Mouse (Mus musculus): ENCODE data around the gene Prickle4.
A peak's percentile ranks its signal among the peaks of the same experiment; 100 is the strongest.
"Not testable (repeated sequence)": the region's sequence is repeated elsewhere in the genome, so short reads cannot be mapped to it uniquely, and the experiment has no call there.

Gene Prickle4

GRCm38 (mm10) chr17:47669166-47669565 is 25.4 kb downstream of the Prickle4 start:
- no peak for DNase-seq (ENCODE audit: low spot score)

DNA sequence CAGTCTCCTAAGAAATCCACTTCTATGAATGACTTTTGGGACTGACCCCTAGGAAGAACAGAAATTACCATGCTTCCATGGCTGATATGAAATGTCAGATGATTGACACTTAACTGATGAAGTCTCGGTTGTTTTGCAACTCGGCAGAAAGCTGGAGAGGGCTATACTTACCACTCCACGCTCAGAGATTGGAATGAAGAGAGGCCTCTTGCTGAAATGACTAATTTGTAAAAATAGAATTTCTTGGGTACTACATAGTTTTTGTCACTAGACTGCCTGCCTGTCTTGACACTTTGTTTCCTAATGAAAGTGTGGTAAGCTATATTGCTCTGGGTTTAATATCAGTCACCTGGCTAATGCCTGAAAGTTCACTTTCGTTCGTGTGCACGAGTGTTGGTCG is 30.1 kb downstream of the Prickle4 start:
- DNase-seq (ENCODE audit: low spot score): no peak

DNA sequence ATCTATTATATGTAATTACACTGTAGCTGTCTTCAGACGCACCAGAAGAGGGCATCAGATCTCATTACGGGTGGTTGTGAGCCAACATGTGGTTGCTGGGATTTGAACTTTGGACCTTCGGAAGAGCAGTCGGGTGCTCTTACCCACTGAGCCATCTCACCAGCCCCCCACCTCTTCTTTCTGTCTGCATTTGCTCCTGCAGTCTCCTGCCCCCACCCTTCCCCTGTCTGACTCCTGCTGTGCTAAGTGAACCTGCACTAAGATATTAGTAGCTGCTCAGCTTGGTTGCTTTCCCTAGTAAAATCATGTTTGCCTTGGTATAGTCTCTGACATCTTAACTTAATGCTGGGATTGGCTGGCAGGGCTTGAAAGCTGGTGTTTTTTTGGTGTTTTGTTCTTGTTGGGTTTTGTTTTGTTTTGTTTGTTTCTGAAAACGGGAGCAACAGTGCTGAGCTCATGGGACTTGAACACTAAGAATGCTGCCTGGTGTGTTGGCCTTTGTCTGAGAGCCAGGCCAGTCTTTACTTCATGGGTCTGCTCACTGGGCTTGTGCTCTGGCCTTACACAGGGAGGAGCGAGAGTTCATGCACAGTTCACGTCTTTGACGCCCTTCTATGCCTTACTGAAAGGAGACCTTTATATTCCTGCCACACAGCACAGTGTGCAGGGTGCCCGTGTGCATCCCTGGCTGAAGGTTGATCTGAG is 31.4 kb downstream of the Prickle4 start:
- no peak for DNase-seq (ENCODE audit: low spot score)

DNA sequence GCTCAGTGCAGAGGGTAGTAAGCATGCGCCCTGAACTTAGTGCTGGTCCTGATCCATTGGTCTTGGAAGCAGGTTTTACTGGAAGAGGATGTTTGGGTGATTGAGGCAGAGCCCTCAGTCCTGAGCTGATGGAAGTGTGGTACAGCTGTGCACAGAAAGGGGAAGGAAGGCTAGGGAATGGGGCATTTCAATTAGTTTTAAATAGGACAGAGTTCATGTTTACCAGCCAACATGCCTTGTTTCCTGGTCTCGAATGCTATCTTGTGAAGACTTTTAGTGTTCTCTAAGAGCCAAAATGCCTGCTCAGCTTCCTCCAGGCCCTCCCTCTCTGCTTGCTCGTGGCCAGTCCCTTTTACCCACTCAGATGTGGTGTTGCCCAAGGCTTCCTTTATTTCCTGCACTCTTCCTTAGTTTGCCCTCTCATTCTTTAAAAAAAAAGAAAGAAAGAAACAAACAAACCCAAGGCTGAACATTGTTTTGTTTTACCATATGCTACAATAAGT is 35.7 kb downstream of the Prickle4 start:
- DNase-seq (ENCODE audit: low spot score): no peak

DNA sequence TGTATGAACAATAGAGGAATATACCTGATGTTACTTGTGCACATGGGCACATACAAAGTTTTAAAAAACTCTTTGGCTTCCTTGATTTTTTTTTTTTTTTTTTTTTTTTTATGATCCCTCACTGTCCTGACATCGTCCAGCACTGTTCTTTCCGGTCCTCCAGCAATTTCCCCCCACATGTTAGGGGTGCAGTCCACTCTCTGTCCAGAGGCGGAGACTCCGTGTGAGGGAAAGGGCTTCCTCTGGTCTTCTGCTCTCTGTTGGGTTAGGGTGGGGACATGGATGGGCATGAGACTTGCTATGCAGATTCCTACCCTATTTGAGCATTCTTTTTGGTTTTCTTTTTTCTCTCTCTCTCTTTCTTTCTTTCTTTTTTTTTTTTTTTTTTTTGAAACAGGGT is 36.6 kb downstream of the Prickle4 start:
- DNase-seq (ENCODE audit: low spot score): no peak

- no peak for DNase-seq (ENCODE audit: low spot score)
Observed at GRCm38 (mm10) chr17:47655697-47656096, 38.8 kb downstream of the Prickle4 start.

GRCm38 (mm10) chr17:47654346-47654745 is 40.2 kb downstream of the Prickle4 start:
- not testable (repeated sequence) for DNase-seq (ENCODE audit: low spot score)

- DNase-seq (ENCODE audit: low spot score): no peak
Observed at GRCm38 (mm10) chr17:47651953-47652352, 42.6 kb downstream of the Prickle4 start.

DNA sequence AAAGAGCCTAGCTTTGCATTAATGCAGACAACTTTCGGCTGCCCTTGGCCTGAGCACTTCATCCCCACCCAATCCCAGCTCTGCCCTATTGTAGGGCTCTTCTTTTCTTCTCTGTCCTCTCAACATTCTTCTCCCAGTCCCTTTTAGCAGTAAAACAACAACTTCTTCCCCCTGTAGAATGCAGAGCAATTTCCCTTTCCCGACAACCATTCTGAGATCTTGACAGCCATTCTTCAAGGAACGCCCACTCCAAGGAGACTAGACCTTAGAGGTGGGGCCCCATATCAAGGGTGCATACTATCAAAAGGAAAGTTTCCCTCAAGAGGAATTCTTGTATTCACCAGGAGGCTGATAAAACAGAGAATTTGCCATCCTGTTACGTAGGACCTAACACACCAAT is 45.6 kb downstream of the Prickle4 start:
- no peak for DNase-seq (ENCODE audit: low spot score)

DNA sequence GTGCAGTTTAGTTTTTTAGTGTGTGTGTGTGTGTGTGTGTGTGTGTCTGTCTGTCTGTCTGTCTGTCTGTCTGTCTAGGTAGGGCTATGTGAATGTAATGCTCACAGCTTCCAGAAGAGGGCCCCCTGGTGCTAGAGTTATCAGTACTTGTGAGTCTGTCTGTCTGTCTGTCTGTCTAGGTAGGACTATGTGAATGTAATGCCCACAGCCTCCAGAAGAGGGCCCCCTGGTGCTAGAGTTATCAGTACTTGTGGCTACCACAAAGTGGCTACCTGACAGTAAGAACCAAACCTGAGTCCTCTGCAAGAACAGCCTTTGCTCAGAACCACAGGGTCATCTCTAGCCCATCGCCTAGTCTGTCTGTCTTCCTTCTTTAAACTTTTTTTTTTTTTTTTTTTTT is 47.9 kb downstream of the Prickle4 start:
- peak; percentile 66 for DNase-seq (ENCODE audit: low spot score)

GRCm38 (mm10) chr17:47642992-47643391 is 51.5 kb downstream of the Prickle4 start:
- no peak for DNase-seq (ENCODE audit: low spot score)
